Mouse (Mus musculus): ENCODE data around the gene Pgk2.
"Not testable (repeated sequence)": the region's sequence is repeated elsewhere in the genome, so short reads cannot be mapped to it uniquely, and the experiment has no call there.

Pgk2 gene

DNA sequence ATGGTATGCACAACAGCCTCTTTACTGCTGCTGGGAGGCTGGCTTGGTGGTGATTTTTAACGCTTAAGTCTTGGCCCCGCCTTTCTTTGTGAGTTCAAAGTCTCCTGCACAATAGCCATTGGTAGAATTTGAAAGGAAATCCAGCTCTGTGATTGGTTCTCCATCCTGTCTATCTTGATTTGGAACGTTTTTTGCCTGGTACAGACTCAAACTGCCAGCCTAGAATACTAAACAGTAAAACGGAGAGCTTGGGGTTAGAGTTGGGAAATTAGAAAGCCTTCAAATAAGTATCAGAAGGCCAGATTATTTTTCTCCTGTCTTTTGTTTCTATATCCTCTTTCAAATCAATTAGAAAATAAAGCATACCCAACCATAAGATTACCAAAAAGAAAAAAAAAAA, at the start of gene Pgk2:
Gene Pgk2, minus strand, starts transcription at position 101 of the 400 bp plus-strand sequence.
- DNase-seq, result no peak

- no peak for DNase-seq
Measured at GRCm38 (mm10) chr17:40252487-40252886, 44.0 kb upstream of the Pgk2 start.

GRCm38 (mm10) chr17:40242135-40242534, 33.7 kb upstream of the Pgk2 start, which contains the start of gene Crisp3:
Crisp3 (minus strand) TSS chr17:40242288.
- no peak for DNase-seq

DNA sequence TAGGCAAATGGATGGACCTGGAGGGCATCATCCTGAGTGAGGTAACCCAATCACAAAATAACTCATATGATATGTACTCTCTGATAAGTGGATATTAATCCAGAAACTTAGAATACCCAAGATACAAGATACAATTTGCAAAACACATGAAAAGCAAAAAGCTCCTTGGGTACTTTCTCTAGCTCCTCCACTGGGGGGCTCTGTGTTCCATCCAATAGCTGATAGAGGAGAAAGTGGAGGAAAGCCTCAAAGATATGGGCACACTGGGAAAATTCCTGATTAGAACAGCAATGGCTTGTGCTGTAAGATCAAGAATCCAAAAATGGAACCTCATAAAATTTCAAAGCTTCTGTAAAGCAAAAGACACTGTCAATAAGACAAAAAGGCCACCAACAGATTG, 6.6 kb downstream of the Pgk2 start:
- DNase-seq, result not testable (repeated sequence)

- DNase-seq, result not testable (repeated sequence)
Measured at GRCm38 (mm10) chr17:40190192-40190591, 18.2 kb downstream of the Pgk2 start.

- not testable (repeated sequence) for DNase-seq
Measured at GRCm38 (mm10) chr17:40157729-40158359, 50.6 kb downstream of the Pgk2 start.

All from thymus, postnatal 25 days (tissue).